Mouse (Mus musculus): Measurements from ENCODE around the gene Hnrnpdl. TPM values are rescaled to one million over a fixed set of nuclear protein-coding genes. Genes with fewer than 3 reads are reported as not detected.

The Hnrnpdl gene
- 202 TPM for polyA plus RNA-seq (2017; shearing (Covaris generic))

GRCm38 (mm10) chr5:100039602-100040142 lies at the start of gene Hnrnpdl, which contains the start of gene Enoph1:
Hnrnpdl (minus strand) TSS chr5:100039664.
Enoph1 (plus strand) TSS chr5:100039985.

Other genes starting within 250 kb of the Hnrnpdl start
- not detected for gene Vamp9, start 133.4 kb downstream of the Hnrnpdl start, polyA plus RNA-seq (2017; shearing (Covaris generic))
- 412 TPM for gene Hnrnpd, start 60.7 kb downstream of the Hnrnpdl start, polyA plus RNA-seq (2017; shearing (Covaris generic))
- not detected for gene 4930524J08Rik, start 60.6 kb downstream of the Hnrnpdl start, polyA plus RNA-seq (2017; shearing (Covaris generic))
- gene Enoph1, start 321 bp upstream of the Hnrnpdl start, polyA plus RNA-seq (2017; shearing (Covaris generic)) = 22.2 TPM
- gene Tmem150c, start 120.1 kb upstream of the Hnrnpdl start, polyA plus RNA-seq (2017; shearing (Covaris generic)) = not detected